Mouse (Mus musculus): ENCODE measurements around the gene Golm1. TPM values are rescaled to one million over a fixed set of nuclear protein-coding genes. Genes with fewer than 3 reads are reported as not detected.

Gene Golm1
- polyA plus RNA-seq, 1 experiment: 4.4 TPM

DNA sequence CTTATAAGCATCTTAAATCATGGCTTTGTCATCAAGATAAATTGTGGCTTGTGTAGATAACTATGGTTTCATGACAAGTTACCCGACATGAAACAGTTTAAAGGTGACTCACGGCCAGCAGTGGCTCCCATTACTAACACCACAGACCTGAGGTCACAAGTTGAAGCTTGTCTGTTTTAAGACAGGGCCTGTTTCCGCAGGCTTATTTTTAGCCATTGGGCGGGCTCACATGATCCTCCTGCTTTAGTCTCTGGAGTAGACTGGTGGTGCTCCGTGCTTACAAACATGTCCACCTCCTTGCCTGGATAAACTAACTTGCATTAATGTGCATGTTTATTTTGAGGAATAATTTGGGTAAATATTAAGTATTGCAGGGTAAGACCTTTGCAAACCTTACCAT, 50.7 kb downstream of the Golm1 start:
- WGBS: 94% methylated on average over 5 of the region's 5 CpGs
- Histone ChIP-seq H3K4me1 (replicated peaks; ENCODE audit: control insufficient read depth, insufficient read depth, low read length) (no peaks in the 10 kb centered on the region), H3K36me3 (ENCODE audit: control insufficient read depth, insufficient read depth, low read length) (peaks cover 41% of the 10 kb centered on the region), H3K27ac (ENCODE audit: control insufficient read depth, insufficient read depth, low read length) (no peak overlapping the region), H3K4me3 (ENCODE audit: control insufficient read depth, insufficient read depth, low read length) (no peak overlapping the region), H3K27me3 (ENCODE audit: control insufficient read depth, insufficient read depth, low read length) (no peaks in the 10 kb centered on the region)
- DNase-seq: no peak
- TF ChIP-seq CTCF (IDR thresholded peaks at IDR 0.05; ENCODE audit: borderline replicate concordance, control insufficient read depth, extremely low read depth, insufficient read depth, low read length, poor library complexity) (no peak), POLR2A (IDR thresholded peaks at IDR 0.05; ENCODE audit: control insufficient read depth, extremely low read depth, insufficient read depth, low read length, poor library complexity) (no peak)

DNA sequence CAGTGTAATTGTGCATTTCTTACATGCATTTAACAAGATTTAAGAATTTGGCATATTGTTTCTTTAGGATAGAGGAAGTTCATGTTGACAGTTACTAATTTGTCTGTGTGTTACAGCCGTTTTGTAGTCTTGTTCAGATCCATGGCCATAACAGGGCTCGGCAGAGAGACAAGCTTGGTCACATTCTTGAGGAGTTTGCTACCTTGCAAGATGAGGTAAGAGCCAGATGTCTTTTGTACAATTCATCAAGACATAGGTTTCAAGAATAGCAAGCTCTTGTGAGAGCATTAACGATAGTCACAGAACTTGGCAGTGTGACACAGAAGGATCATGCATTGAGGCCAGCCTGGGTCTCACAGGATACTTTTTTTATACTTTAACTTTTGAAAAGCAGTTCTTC, 51.2 kb downstream of the Golm1 start:
- TF ChIP-seq POLR2A (IDR thresholded peaks at IDR 0.05; ENCODE audit: control insufficient read depth, extremely low read depth, insufficient read depth, low read length, poor library complexity): no peak
- no peak for TF ChIP-seq CTCF (IDR thresholded peaks at IDR 0.05; ENCODE audit: borderline replicate concordance, control insufficient read depth, extremely low read depth, insufficient read depth, low read length, poor library complexity)
- DNase-seq: no peak
- WGBS: 92% methylated on average over 3 of the region's 3 CpGs
- peaks cover 40% of the 10 kb centered on the region for H3K36me3 ChIP-seq (ENCODE audit: control insufficient read depth, insufficient read depth, low read length)
- H3K27ac ChIP-seq (ENCODE audit: control insufficient read depth, insufficient read depth, low read length): no peak overlapping the region
- no peaks in the 10 kb centered on the region for H3K4me1 ChIP-seq (replicated peaks; ENCODE audit: control insufficient read depth, insufficient read depth, low read length)
- no peak overlapping the region for H3K4me3 ChIP-seq (ENCODE audit: control insufficient read depth, insufficient read depth, low read length)
- no peaks in the 10 kb centered on the region for H3K27me3 ChIP-seq (ENCODE audit: control insufficient read depth, insufficient read depth, low read length)

GRCm38 (mm10) chr13:59621643-59622489, 53.7 kb downstream of the Golm1 start:
- no peak for DNase-seq
- Histone ChIP-seq H3K36me3 (ENCODE audit: control insufficient read depth, insufficient read depth, low read length) (peaks cover 44% of the 10 kb centered on the region), H3K27ac (ENCODE audit: control insufficient read depth, insufficient read depth, low read length) (no peak overlapping the region), H3K4me1 (replicated peaks; ENCODE audit: control insufficient read depth, insufficient read depth, low read length) (no peaks in the 10 kb centered on the region), H3K4me3 (ENCODE audit: control insufficient read depth, insufficient read depth, low read length) (no peak overlapping the region), H3K27me3 (ENCODE audit: control insufficient read depth, insufficient read depth, low read length) (no peaks in the 10 kb centered on the region)
- 90% methylated on average over 7 of the region's 7 CpGs for WGBS
- TF ChIP-seq CTCF (IDR thresholded peaks at IDR 0.05; ENCODE audit: borderline replicate concordance, control insufficient read depth, extremely low read depth, insufficient read depth, low read length, poor library complexity) (no peak), POLR2A (IDR thresholded peaks at IDR 0.05; ENCODE audit: control insufficient read depth, extremely low read depth, insufficient read depth, low read length, poor library complexity) (no peak)

DNA sequence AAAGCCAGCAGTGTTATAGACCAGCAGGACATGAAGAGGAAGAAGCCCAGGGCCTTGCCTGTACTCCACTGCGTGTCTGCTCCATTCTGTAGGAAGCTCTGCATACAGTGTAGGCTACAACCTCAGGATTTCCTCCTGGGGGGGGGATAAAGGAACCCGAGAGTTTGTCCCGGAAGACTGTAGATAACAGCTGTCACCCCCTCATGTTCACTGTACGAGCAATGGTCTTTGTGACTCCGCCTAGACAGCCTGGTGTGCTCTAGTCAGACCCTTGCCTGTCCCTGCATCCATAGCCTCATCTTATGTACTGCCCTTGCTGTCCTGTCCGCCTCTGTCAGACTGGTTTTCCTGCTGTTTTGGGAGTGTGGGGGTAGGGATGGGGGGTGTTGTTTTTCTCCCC, 57.1 kb downstream of the Golm1 start:
- DNase-seq: no peak
- TF ChIP-seq POLR2A (IDR thresholded peaks at IDR 0.05; ENCODE audit: control insufficient read depth, extremely low read depth, insufficient read depth, low read length, poor library complexity) (no peak), CTCF (IDR thresholded peaks at IDR 0.05; ENCODE audit: borderline replicate concordance, control insufficient read depth, extremely low read depth, insufficient read depth, low read length, poor library complexity) (no peak)
- no peak overlapping the region for H3K4me3 ChIP-seq (ENCODE audit: control insufficient read depth, insufficient read depth, low read length)
- no peaks in the 10 kb centered on the region for H3K4me1 ChIP-seq (replicated peaks; ENCODE audit: control insufficient read depth, insufficient read depth, low read length)
- WGBS: 97% methylated on average over 6 of the region's 6 CpGs
- H3K36me3 ChIP-seq (ENCODE audit: control insufficient read depth, insufficient read depth, low read length): peaks cover 20% of the 10 kb centered on the region
- H3K27me3 ChIP-seq (ENCODE audit: control insufficient read depth, insufficient read depth, low read length): no peaks in the 10 kb centered on the region
- H3K27ac ChIP-seq (ENCODE audit: control insufficient read depth, insufficient read depth, low read length): no peak overlapping the region

- Histone ChIP-seq H3K4me3 (ENCODE audit: control insufficient read depth, insufficient read depth, low read length) (no peak overlapping the region), H3K36me3 (ENCODE audit: control insufficient read depth, insufficient read depth, low read length) (peaks cover 19% of the 10 kb centered on the region; the same call in 1 of the 2 replicates), H3K27me3 (ENCODE audit: control insufficient read depth, insufficient read depth, low read length) (no peaks in the 10 kb centered on the region), H3K27ac (ENCODE audit: control insufficient read depth, insufficient read depth, low read length) (no peak overlapping the region), H3K4me1 (replicated peaks; ENCODE audit: control insufficient read depth, insufficient read depth, low read length) (no peaks in the 10 kb centered on the region)
- DNase-seq: no peak
- 93% methylated on average over 4 of the region's 4 CpGs for WGBS
- no peak for TF ChIP-seq CTCF (IDR thresholded peaks at IDR 0.05; ENCODE audit: borderline replicate concordance, control insufficient read depth, extremely low read depth, insufficient read depth, low read length, poor library complexity)
- no peak for TF ChIP-seq POLR2A (IDR thresholded peaks at IDR 0.05; ENCODE audit: control insufficient read depth, extremely low read depth, insufficient read depth, low read length, poor library complexity)
Measured at GRCm38 (mm10) chr13:59615554-59615953, 60.1 kb downstream of the Golm1 start.

DNA sequence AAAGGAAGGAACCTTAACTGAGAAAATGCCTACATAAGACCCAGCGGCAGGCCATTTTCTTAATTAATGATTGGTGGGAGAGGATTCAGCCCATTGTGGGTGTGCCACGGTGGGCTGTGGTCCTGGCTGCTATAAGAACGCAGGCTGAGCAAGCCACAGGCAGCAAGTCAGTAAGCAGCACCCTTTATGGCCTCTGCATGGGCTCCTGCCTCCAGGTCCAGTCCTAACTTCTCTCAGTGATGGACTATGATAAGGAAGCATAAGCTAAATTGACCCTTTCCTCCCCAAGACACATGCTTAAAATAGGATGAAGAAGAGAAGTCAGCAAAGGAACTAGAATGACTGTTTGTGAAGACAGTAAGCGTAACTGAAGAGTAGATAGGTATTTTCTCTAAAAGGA, 60.5 kb downstream of the Golm1 start:
- peaks cover 19% of the 10 kb centered on the region; the same call in 1 of the 2 replicates for H3K36me3 ChIP-seq (ENCODE audit: control insufficient read depth, insufficient read depth, low read length)

More for the DNA sequence above, 60.5 kb downstream of the Golm1 start:
- H3K4me3 ChIP-seq (ENCODE audit: control insufficient read depth, insufficient read depth, low read length): no peak overlapping the region
- H3K27me3 ChIP-seq (ENCODE audit: control insufficient read depth, insufficient read depth, low read length): no peaks in the 10 kb centered on the region
- 97% methylated on average over 4 of the region's 4 CpGs for WGBS
- no peak overlapping the region for H3K27ac ChIP-seq (ENCODE audit: control insufficient read depth, insufficient read depth, low read length)
- TF ChIP-seq POLR2A (IDR thresholded peaks at IDR 0.05; ENCODE audit: control insufficient read depth, extremely low read depth, insufficient read depth, low read length, poor library complexity): no peak
- no peak for TF ChIP-seq CTCF (IDR thresholded peaks at IDR 0.05; ENCODE audit: borderline replicate concordance, control insufficient read depth, extremely low read depth, insufficient read depth, low read length, poor library complexity)
- DNase-seq: no peak
- H3K4me1 ChIP-seq (replicated peaks; ENCODE audit: control insufficient read depth, insufficient read depth, low read length): no peaks in the 10 kb centered on the region

Data from thymus, adult 2 months (tissue).